Comparison of ENCODE assay signal across 10 mouse cellular contexts in the genomic region with DNA sequence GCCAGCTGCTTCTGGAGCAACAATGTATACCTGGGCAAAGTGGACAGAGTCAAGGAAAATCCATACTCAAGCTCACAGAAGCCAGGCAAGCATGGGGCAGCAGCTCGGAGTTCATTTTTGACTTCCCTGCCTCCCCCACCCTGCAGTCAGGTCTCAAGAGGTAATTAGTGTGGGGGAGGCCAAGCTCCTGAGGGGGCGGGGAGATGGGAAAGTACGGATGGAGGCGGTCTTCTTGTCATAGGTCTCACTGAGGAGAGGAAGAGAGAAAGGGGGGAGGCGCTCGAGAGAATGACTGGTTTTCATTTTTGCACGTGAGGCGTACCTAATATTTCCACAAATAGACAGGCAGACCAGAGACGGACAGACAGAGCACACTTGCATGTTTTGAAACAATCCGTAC. TPM values are rescaled to one million over a fixed set of nuclear protein-coding genes. Genes with fewer than 3 reads are reported as not detected.
DNase-seq lines count a peak whose midpoint lies in the region; ATAC-seq and TF ChIP-seq lines count a peak whose summit lies in the region.
"Had no signal": no experiment of that assay in that cellular context is flagged by ENCODE, and none has a peak within 500 bp of the region (broad histone marks: within the 10 kb centered on the region; RNA-seq: fewer than 3 reads in every experiment).

No protein-coding gene starts in this region.

- peak overlapping the region; percentile 48 for H3K4me3 ChIP-seq in embryonic facial prominence, embryonic 14.5 days (ENCODE audit: low read depth, low read length)
- peak overlapping the region; percentile 57; the same call in 1 of the 2 replicates for H3K4me3 ChIP-seq in intestine, embryonic 16.5 days (ENCODE audit: low read length)
- peak overlapping the region; percentile 70 for H3K4me3 ChIP-seq in midbrain, postnatal 0 days (ENCODE audit: low read depth, low read length)

- no peak for ATAC-seq in embryonic facial prominence, embryonic 14.5 days (ENCODE audit: low read depth)
- ATAC-seq in intestine, embryonic 16.5 days, result no peak
- ATAC-seq in midbrain, postnatal 0 days (ENCODE audit: low FRiP score), result peak; percentile 25; the same call in 1 of the 2 replicates
- ATAC-seq: Patski had no signal

- DNase-seq in left cerebral cortex, adult 18-20 months (ENCODE audit: low spot score in 2 of 2), result peak; percentile 39 to 56
- DNase-seq in left cerebral cortex, adult 11 months (ENCODE audit: low spot score), result no peak
- DNase-seq in embryonic facial prominence, embryonic 14.5 days (ENCODE audit: low spot score), result no peak
- DNase-seq in midbrain, postnatal 0 days (ENCODE audit: low spot score), result no peak
- no peak for DNase-seq in urinary bladder, postnatal 4 days (ENCODE audit: low spot score in 2 of 2)
- no peak for DNase-seq in spleen, postnatal 4 days (ENCODE audit: low spot score in 2 of 2)
- DNase-seq in embryo, embryonic 10 days (ENCODE audit: low spot score), result no peak

- peaks cover 18% of the 10 kb centered on the region for H3K27me3 ChIP-seq in embryonic facial prominence, embryonic 14.5 days (replicated peaks; ENCODE audit: control insufficient read depth, insufficient read depth, low read length)
- H3K27me3 ChIP-seq in intestine, embryonic 16.5 days (replicated peaks; ENCODE audit: control insufficient read depth, insufficient read depth, low read length), result peaks cover 16% of the 10 kb centered on the region
- no peaks in the 10 kb centered on the region for H3K27me3 ChIP-seq in midbrain, postnatal 0 days (ENCODE audit: insufficient read depth, low read length)

- no peak overlapping the region for H3K27ac ChIP-seq in embryonic facial prominence, embryonic 14.5 days (replicated peaks; ENCODE audit: low read depth, low read length)
- no peak overlapping the region for H3K27ac ChIP-seq in intestine, embryonic 16.5 days (ENCODE audit: low read length)
- H3K27ac ChIP-seq in midbrain, postnatal 0 days (ENCODE audit: low read depth, low read length), result no peak overlapping the region

- no peaks in the 10 kb centered on the region for H3K36me3 ChIP-seq in embryonic facial prominence, embryonic 14.5 days (ENCODE audit: control insufficient read depth, insufficient read depth, low read length)
- H3K36me3 ChIP-seq in intestine, embryonic 16.5 days (ENCODE audit: control insufficient read depth, insufficient read depth, low read length), result no peaks in the 10 kb centered on the region
- no peaks in the 10 kb centered on the region for H3K36me3 ChIP-seq in midbrain, postnatal 0 days (ENCODE audit: insufficient read depth, low read length)

- TF ChIP-seq CTCF in midbrain, postnatal 0 days (IDR thresholded peaks at IDR 0.05), result no peak

- H3K9me3 ChIP-seq in embryonic facial prominence, embryonic 14.5 days (ENCODE audit: control insufficient read depth, low read length), result no peaks in the 10 kb centered on the region
- H3K9me3 ChIP-seq in intestine, embryonic 16.5 days (ENCODE audit: control insufficient read depth, low read length), result no peaks in the 10 kb centered on the region
- H3K9me3 ChIP-seq in midbrain, postnatal 0 days (ENCODE audit: low read length), result no peaks in the 10 kb centered on the region

- H3K4me1 ChIP-seq in embryonic facial prominence, embryonic 14.5 days (ENCODE audit: control insufficient read depth, insufficient read depth, low read length), result no peaks in the 10 kb centered on the region
- 0 out of 2 replicates have a peak, but pooled peaks cover 12% of the 10 kb centered on the region for H3K4me1 ChIP-seq in intestine, embryonic 16.5 days (ENCODE audit: control insufficient read depth, insufficient read depth, low read length)
- 0 out of 2 replicates have a peak, but pooled peaks cover 3% of the 10 kb centered on the region for H3K4me1 ChIP-seq in midbrain, postnatal 0 days (ENCODE audit: insufficient read depth, low read length)

- H3K9ac ChIP-seq in embryonic facial prominence, embryonic 14.5 days (ENCODE audit: low read depth, low read length), result no peak overlapping the region
- no peak overlapping the region for H3K9ac ChIP-seq in intestine, embryonic 16.5 days (ENCODE audit: low read depth, low read length)
- no peak overlapping the region for H3K9ac ChIP-seq in midbrain, postnatal 0 days (replicated peaks; ENCODE audit: low read length, poor library complexity, severe bottlenecking)

- 3% methylated on average over 10 of the region's 10 CpGs for WGBS in embryonic facial prominence, embryonic 14.5 days
- 8% methylated on average over 10 of the region's 10 CpGs for WGBS in intestine, embryonic 16.5 days
- WGBS in midbrain, postnatal 0 days, result 14% methylated on average over 10 of the region's 10 CpGs

- peak overlapping the region; percentile 96 for H3K4me2 ChIP-seq in embryonic facial prominence, embryonic 14.5 days (ENCODE audit: low read depth, low read length)
- H3K4me2 ChIP-seq in intestine, embryonic 16.5 days (ENCODE audit: low read depth, low read length), result peak overlapping the region; percentile 98
- H3K4me2 ChIP-seq in midbrain, postnatal 0 days (ENCODE audit: low read depth, low read length, poor library complexity, severe bottlenecking), result peak overlapping the region; percentile 87

RNA-seq across cellular contexts. Expression of a gene that starts 1.1 kb away (rescaled TPM):
- total RNA-seq in left cerebral cortex, adult 18-20 months (2021), result 10 to 100 TPM; 83.8 to 93.1 TPM
- 0.99 and 1.2 TPM in 2 replicates for polyA plus RNA-seq in embryonic facial prominence, embryonic 14.5 days (2014; fragmentation: Nextera tagmentation; extraction: Ambion mirVana)
- polyA plus RNA-seq in intestine, embryonic 16.5 days (2015; fragmentation: Nextera tagmentation; extraction: Ambion mirVana), result 0.35 and 0.43 TPM in 2 replicates
- 15.3 and 21.2 TPM in 2 replicates for total RNA-seq in midbrain, postnatal 0 days (2014; rRNA removed)
- polyA plus RNA-seq in midbrain, postnatal 0 days (2015; fragmentation: Nextera tagmentation; extraction: Ambion mirVana), result 43.6 and 46.6 TPM in 2 replicates
- total RNA-seq: liver, adult 2 months had no signal
- polyA plus RNA-seq: liver, adult 2 months had no signal

RNA-seq across cellular contexts. Expression of a gene that starts 1.3 kb away (rescaled TPM):
- 100 to 1,000 TPM; 103 to 114 TPM for total RNA-seq in left cerebral cortex, adult 18-20 months (2021)
- 6.1 and 7.6 TPM in 2 replicates for polyA plus RNA-seq in embryonic facial prominence, embryonic 14.5 days (2014; fragmentation: Nextera tagmentation; extraction: Ambion mirVana)
- polyA plus RNA-seq in intestine, embryonic 16.5 days (2015; fragmentation: Nextera tagmentation; extraction: Ambion mirVana), result 2.5 and 3.2 TPM in 2 replicates
- total RNA-seq in midbrain, postnatal 0 days (2014; rRNA removed), result 17.0 and 18.9 TPM in 2 replicates
- polyA plus RNA-seq in midbrain, postnatal 0 days (2015; fragmentation: Nextera tagmentation; extraction: Ambion mirVana), result 22.2 and 22.5 TPM in 2 replicates
- total RNA-seq: liver, adult 2 months had no signal
- polyA plus RNA-seq: liver, adult 2 months; Patski had no signal

Comparison
In these comparisons a context has a peak if more than half of its experiments do, and no peak if none do; other contexts are left out.
1. DNase-seq: peak in left cerebral cortex, adult 18-20 months (2 of 2); none in left cerebral cortex, adult 11 months (single experiment), embryonic facial prominence, embryonic 14.5 days (single experiment), midbrain, postnatal 0 days (single experiment), urinary bladder, postnatal 4 days (0 of 2), spleen, postnatal 4 days (0 of 2) and embryo, embryonic 10 days (single experiment).
2. RNA of a gene that starts 1.1 kb away (polyA plus RNA-seq): 43.6 to 46.6 TPM in midbrain, postnatal 0 days; 0.99 to 1.2 TPM in embryonic facial prominence, embryonic 14.5 days and 0.35 to 0.43 TPM in intestine, embryonic 16.5 days; every median in the first group is over 10 times any median in the second.
3. Peak in every context shown above with its lines, with median percentiles within 50 percentile points of each other: H3K4me2 ChIP-seq and H3K4me3 ChIP-seq.